Mouse (Mus musculus) embryonic facial prominence, embryonic 13.5 days (tissue): ENCODE measurements at regions not wholly inside any gene's neighbourhood (a gene's known extent, or its start where the extent isn't known, plus 50 kb on each side); places are given as distances from the start of the nearest gene placed in this dataset.

Experiments
- ATAC-seq: fragments of 200-750 bp; cut with Nextera tagmentation; 2 replicates; pipeline ENCODE4 v1.8.0; 2017; ENCODE audit warnings: low read depth; ENCODE audit not compliant: insufficient number of reproducible peaks, insufficient read depth, low FRiP score, low TSS enrichment
- H3K27ac ChIP-seq: fragments of 300-500 bp; sonication (generic); 2 replicates; pipeline ENCODE4 v1.5.1; 2015; ENCODE audit warnings: moderate library complexity, mild to moderate bottlenecking, inconsistent platforms
- H3K27me3 ChIP-seq: fragments of 300-500 bp; sonication (generic); 2 replicates; pipeline ENCODE4 v1.6.1; 2015; ENCODE audit warnings: mild to moderate bottlenecking, inconsistent platforms
- H3K36me3 ChIP-seq: fragments of 300-500 bp; sonication (generic); 2 replicates; pipeline ENCODE4 v1.6.1; 2015; ENCODE audit warnings: mild to moderate bottlenecking, inconsistent platforms
- H3K4me1 ChIP-seq: fragments of 300-500 bp; sonication (generic); 2 replicates; pipeline ENCODE4 v1.6.1; 2015; ENCODE audit warnings: inconsistent platforms
- H3K4me2 ChIP-seq: fragments of 300-500 bp; sonication (generic); 2 replicates; pipeline ENCODE4 v1.6.1; 2015; ENCODE audit warnings: moderate library complexity, mild to moderate bottlenecking, inconsistent platforms
- H3K4me3 ChIP-seq: fragments of 300-500 bp; sonication (generic); 2 replicates; pipeline ENCODE4 v1.5.1; 2015; ENCODE audit warnings: mild to moderate bottlenecking, inconsistent platforms
- H3K9ac ChIP-seq: fragments of 300-500 bp; sonication (generic); 2 replicates; pipeline ENCODE4 v1.6.1; 2015; ENCODE audit warnings: mild to moderate bottlenecking, inconsistent platforms
- H3K9me3 ChIP-seq: fragments of 300-500 bp; sonication (generic); 2 replicates; pipeline ENCODE4 v1.6.1; 2016; ENCODE audit warnings: inconsistent platforms
- WGBS: fragments of 180-500 bp; shearing (Covaris S2); methylation state at CpG from one replicate; pipeline ENCODE4 v1.1.7; 2015; ENCODE audit warnings: mixed read lengths; 5-methylcytosine and 5-hydroxymethylcytosine counted together

DNA sequence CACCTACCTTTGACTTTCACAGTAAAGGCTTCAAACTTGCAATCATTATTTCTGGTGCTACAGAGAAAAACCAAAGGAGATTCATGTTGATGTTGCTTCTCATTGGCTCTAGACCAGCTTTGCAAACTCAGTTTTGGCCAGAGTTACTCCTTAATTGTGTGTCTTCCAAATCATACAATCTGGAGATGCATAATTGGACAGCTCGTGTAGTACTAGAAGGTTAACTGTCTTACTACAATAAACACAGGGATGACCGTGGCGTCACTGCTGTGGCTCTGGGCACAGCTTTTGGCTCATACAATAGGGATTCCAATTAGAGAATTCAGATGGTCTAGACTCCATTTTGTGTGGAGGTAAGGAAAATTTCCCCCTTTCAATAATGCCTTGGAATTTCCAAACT lies 544.6 kb downstream of the Tns1 start:
- no peaks in the 10 kb centered on the region for H3K36me3 ChIP-seq
- peaks cover 3% of the 10 kb centered on the region; the same call in 1 of the 2 replicates for H3K4me1 ChIP-seq
- H3K9me3 ChIP-seq, result no peaks in the 10 kb centered on the region
- no peak overlapping the region for H3K9ac ChIP-seq
- no peak for ATAC-seq
- no peak overlapping the region for H3K4me2 ChIP-seq
- no peaks in the 10 kb centered on the region for H3K27me3 ChIP-seq
- no peak overlapping the region for H3K4me3 ChIP-seq
- WGBS, result 84% methylated on average over 3 of the region's 3 CpGs
- no peak overlapping the region for H3K27ac ChIP-seq

DNA sequence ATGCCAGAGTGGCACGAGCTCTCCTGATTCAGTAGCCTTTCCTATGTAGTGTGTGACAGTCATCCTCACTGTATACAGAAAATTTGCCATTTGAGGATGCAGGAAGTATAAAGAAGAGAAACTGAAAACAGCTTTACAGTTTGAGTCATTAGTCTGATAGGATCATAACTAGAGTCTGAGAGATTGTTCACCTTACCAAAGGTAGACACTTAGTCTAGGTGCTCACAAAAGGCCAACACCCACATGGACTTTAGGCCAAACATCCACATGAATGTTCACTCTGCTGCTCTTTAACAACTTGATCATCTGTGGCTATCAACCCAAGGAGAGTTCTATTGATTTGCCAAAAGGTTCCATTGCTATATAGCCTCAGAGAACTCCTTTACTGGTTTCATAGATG lies 547.2 kb downstream of the Tns1 start:
- Histone ChIP-seq H3K4me1 (peaks cover 3% of the 10 kb centered on the region; the same call in 1 of the 2 replicates), H3K36me3 (no peaks in the 10 kb centered on the region), H3K4me3 (no peak overlapping the region), H3K27me3 (no peaks in the 10 kb centered on the region), H3K4me2 (no peak overlapping the region), H3K27ac (no peak overlapping the region), H3K9me3 (no peaks in the 10 kb centered on the region), H3K9ac (no peak overlapping the region)
- no peak for ATAC-seq
- 90% methylated on average over 1 of the region's 1 CpGs for WGBS

DNA sequence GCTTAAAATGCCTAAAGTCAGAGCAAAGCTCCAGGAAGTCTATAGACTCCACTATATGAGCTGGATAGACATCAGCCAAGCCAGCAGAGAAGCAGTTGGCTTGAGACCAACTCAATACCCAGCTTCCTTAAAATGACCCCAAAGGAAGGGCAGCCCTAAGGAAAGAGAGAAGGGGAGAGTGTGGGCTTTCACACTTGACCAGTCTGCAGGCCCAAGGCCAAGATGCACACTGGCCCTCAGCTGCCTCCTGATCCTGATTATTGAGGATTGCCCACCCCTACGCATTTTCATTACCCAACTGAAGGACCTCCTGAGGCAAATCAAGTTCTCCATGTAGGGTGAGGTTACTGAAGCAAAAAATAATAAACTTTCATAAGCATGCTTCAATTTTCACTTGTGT lies 548.6 kb downstream of the Tns1 start:
- H3K4me3 ChIP-seq, result no peak overlapping the region
- WGBS, result 57% methylated on average over 1 of the region's 1 CpGs
- H3K9me3 ChIP-seq, result no peaks in the 10 kb centered on the region
- H3K4me1 ChIP-seq, result peaks cover 3% of the 10 kb centered on the region; the same call in 1 of the 2 replicates
- no peaks in the 10 kb centered on the region for H3K27me3 ChIP-seq
- H3K36me3 ChIP-seq, result no peaks in the 10 kb centered on the region
- no peak overlapping the region for H3K27ac ChIP-seq
- H3K9ac ChIP-seq, result no peak overlapping the region
- H3K4me2 ChIP-seq, result no peak overlapping the region
- no peak for ATAC-seq

DNA sequence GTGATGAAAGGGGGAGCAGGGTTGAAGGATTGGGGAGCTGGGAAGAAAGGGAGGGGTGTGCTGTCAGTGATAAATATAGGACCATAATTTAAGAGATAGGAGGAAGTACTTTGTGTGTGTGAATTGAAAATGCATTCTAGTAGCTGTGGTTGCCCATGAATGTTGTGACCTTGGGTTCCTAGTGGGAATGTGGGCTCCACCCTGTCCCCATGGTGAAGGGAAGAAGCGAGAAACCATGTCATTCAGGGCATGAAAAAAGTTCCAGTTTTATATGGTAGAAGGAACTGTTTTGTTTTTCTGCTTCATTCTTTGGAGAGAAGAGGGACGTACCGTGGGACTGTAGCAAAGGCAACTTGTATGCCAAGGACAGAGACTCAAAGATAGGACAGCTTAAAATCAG lies 553.3 kb downstream of the Tns1 start:
- 89% methylated on average over 3 of the region's 3 CpGs for WGBS
- no peak overlapping the region for H3K4me3 ChIP-seq
- no peak for ATAC-seq
- no peak overlapping the region for H3K9ac ChIP-seq
- H3K27ac ChIP-seq, result no peak overlapping the region
- H3K27me3 ChIP-seq, result no peaks in the 10 kb centered on the region
- peaks cover 3% of the 10 kb centered on the region; the same call in 1 of the 2 replicates for H3K4me1 ChIP-seq
- H3K4me2 ChIP-seq, result no peak overlapping the region
- no peaks in the 10 kb centered on the region for H3K9me3 ChIP-seq
- H3K36me3 ChIP-seq, result no peaks in the 10 kb centered on the region

DNA sequence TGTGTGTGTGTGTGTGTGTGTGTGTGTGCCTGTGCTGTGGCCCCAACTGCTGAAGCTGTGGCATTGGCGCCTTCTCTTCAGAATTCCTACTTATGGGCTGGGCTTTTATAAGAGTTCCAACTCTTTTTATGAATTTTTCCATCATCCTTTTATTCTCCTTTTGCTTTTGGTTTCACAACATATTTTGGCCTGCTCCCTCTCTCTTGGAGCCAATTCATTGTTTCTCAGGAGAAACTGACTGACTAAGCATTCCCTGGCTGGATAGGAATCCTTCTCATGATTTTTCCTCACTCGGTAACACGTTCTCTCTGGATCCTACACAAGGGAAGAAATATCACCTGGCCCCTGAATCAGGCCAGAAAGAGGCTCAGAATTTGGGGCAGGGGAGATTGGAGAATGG lies 551.1 kb upstream of the Tnp1 start:
- Histone ChIP-seq H3K4me3 (no peak overlapping the region), H3K36me3 (no peaks in the 10 kb centered on the region), H3K27ac (no peak overlapping the region), H3K4me1 (no peaks in the 10 kb centered on the region), H3K4me2 (no peak overlapping the region), H3K9ac (no peak overlapping the region), H3K27me3 (no peaks in the 10 kb centered on the region), H3K9me3 (0 out of 2 replicates have a peak, but pooled peaks cover 6% of the 10 kb centered on the region)
- ATAC-seq, result no peak
- WGBS, result 93% methylated on average over 3 of the region's 3 CpGs

DNA sequence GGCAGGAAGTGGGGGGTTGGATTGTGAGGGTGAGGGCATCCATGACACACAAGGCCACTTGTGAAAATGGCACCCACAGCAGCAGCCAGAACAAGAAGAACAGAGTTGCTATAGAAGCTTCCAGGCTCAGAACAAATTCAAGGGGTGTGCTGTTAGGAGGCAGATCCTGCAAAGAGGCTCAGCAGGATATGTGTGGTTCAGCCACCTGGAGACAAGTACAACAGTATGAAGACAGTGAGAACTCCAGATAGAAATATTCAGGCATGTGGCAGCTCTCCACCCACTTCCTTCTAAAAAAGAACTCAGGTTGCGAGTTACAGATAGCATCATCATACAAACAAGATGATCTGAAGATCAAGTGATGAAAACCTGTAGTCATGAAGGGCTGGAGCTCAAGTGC lies 544.9 kb upstream of the Tnp1 start:
- H3K9me3 ChIP-seq, result 0 out of 2 replicates have a peak, but pooled peaks cover 6% of the 10 kb centered on the region
- H3K36me3 ChIP-seq, result no peaks in the 10 kb centered on the region
- ATAC-seq, result no peak
- H3K9ac ChIP-seq, result no peak overlapping the region
- no peak overlapping the region for H3K4me3 ChIP-seq
- no peaks in the 10 kb centered on the region for H3K27me3 ChIP-seq
- 89% methylated on average over 1 of the region's 1 CpGs for WGBS
- no peak overlapping the region for H3K27ac ChIP-seq
- H3K4me1 ChIP-seq, result no peaks in the 10 kb centered on the region
- H3K4me2 ChIP-seq, result no peak overlapping the region

DNA sequence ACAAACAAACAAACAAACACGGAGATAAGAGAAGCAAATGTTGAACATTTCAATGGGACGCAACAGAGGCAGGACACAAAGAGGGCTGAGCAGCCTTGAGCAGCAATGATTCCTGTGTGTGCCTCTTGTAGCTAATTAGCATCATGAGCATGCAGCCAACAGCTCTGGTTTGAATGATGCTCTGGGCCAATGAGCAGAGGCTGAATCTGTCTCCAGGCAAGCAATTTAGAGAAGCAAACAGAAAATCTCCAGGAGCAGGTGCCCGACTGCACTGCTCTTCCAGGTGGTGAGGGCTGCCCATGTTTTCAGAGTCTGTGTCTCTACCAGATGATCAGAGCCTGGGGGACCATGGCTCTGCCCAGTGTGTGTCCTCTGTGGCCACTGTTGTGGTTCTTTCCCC lies 532.2 kb upstream of the Tnp1 start:
- Histone ChIP-seq H3K9me3 (no peaks in the 10 kb centered on the region), H3K9ac (no peak overlapping the region), H3K4me2 (no peak overlapping the region), H3K4me1 (peaks cover 5% of the 10 kb centered on the region), H3K27ac (no peak overlapping the region), H3K4me3 (no peak overlapping the region), H3K27me3 (no peaks in the 10 kb centered on the region), H3K36me3 (no peaks in the 10 kb centered on the region)
- ATAC-seq, result no peak
- 72% methylated on average over 3 of the region's 3 CpGs for WGBS

DNA sequence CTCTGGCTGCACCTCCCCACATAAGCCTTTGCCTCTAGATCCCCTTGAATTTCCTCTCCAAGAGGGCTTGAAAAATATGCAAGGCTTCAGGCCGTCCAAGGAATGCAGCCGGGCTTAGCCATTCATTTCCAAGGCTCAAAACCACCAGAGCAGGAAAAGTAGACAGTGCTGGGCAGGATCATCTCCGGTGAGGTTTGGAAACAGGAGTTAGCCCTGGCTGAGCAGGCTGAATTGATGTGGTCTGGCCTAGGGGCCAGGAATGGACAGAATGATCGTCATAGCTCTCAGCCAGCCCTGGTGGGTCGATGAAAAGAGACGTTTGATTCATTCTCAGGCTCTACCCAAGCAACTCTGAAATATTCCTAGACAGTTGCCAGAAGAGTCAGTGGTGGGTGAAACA lies 529.7 kb upstream of the Tnp1 start:
- WGBS, result 47% methylated on average over 6 of the region's 6 CpGs
- no peak for ATAC-seq

DNA sequence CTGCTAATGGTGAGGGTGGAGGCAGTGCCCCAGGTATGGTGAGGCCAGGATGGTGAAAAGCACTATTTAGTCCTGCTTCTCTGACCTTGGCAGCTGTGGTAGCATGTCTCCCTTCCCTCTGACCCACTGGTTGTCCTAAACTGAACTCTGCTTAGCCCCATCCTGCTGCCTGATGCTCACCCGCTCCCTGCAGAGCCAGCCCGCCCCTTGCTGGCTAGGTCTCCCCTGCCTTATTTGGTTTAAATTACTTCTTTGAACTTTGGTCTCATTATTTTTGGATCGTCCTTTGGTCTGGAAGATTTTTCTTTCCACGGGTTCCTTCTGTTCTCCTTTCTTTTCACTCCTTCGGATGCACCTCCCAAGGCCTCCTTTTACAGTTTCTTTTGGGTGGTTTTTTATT lies 525.7 kb upstream of the Tnp1 start:
- Histone ChIP-seq H3K27ac (no peak overlapping the region), H3K4me2 (no peak overlapping the region), H3K9me3 (no peaks in the 10 kb centered on the region), H3K4me3 (no peak overlapping the region), H3K9ac (no peak overlapping the region), H3K36me3 (no peaks in the 10 kb centered on the region), H3K4me1 (peaks cover 20% of the 10 kb centered on the region), H3K27me3 (no peaks in the 10 kb centered on the region)
- 41% methylated on average over 5 of the region's 5 CpGs for WGBS
- no peak for ATAC-seq

More for the DNA sequence above, 529.7 kb upstream of the Tnp1 start:
- no peaks in the 10 kb centered on the region for H3K27me3 ChIP-seq
- H3K4me2 ChIP-seq, result no peak overlapping the region
- H3K4me3 ChIP-seq, result no peak overlapping the region
- no peak overlapping the region for H3K27ac ChIP-seq
- H3K36me3 ChIP-seq, result no peaks in the 10 kb centered on the region
- peaks cover 14% of the 10 kb centered on the region for H3K4me1 ChIP-seq
- no peaks in the 10 kb centered on the region for H3K9me3 ChIP-seq
- no peak overlapping the region for H3K9ac ChIP-seq

DNA sequence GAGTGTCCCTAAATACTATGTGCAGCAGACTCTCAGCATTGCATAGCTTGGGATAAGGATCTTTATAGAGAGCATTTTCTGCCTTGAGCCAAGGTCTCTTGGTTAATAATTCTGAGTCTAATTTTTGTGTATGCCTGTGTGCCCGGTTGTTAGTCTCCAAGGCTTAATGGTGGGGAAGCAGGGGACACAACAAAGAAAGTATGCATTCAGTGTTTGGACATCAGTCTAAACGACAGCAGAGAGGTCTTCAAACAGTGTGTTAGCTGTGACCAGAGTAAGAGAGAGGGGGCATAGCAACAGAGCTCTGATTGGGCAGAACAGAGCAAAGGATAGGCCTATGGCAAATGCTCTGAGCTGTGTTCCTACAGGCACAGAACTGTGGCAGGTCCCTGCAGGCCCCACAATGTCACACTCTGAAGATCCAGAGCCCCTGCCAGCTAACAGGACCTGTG lies 522.7 kb upstream of the Tnp1 start:
- H3K9ac ChIP-seq, result no peak overlapping the region
- H3K27ac ChIP-seq, result peak overlapping the region; percentile 48; the same call in 1 of the 2 replicates
- WGBS, result 49% methylated on average over 2 of the region's 2 CpGs
- H3K4me2 ChIP-seq, result no peak overlapping the region
- no peak overlapping the region for H3K4me3 ChIP-seq
- H3K27me3 ChIP-seq, result no peaks in the 10 kb centered on the region
- H3K36me3 ChIP-seq, result no peaks in the 10 kb centered on the region
- peak; percentile 76; the same call in 1 of the 2 replicates for ATAC-seq
- H3K9me3 ChIP-seq, result no peaks in the 10 kb centered on the region
- H3K4me1 ChIP-seq, result peaks cover 20% of the 10 kb centered on the region

DNA sequence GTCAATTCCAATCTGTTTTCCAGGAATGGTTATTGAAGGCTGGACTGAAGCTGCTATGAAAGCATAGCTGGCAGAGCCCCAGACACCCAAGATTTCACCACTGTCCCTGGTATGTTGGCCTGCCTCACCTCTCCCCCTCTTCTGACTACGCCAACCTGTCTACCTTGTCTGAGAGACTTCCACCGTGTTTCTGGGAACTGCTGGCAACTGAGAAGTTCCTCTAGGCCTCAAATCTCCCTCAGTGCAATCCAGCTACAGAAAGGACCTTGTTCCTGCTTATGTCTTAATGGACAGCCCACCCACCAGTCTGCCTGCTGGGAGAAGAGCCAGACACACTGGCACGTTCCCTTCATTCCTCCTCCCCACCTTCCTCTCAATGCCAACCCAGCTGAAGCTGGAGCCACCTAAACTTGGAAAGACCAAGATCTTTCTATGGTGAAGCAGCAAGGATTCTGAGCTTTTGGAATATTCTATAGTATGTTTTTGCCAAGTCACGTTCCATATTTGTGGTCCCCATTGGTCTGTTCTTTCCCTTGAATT lies 520.1 kb upstream of the Tnp1 start:
- H3K9me3 ChIP-seq, result no peaks in the 10 kb centered on the region
- no peak overlapping the region for H3K4me3 ChIP-seq
- no peaks in the 10 kb centered on the region for H3K36me3 ChIP-seq
- H3K9ac ChIP-seq, result no peak overlapping the region
- H3K4me1 ChIP-seq, result peaks cover 11% of the 10 kb centered on the region; the same call in 1 of the 2 replicates
- H3K27me3 ChIP-seq, result no peaks in the 10 kb centered on the region
- ATAC-seq, result no peak
- no peak overlapping the region for H3K4me2 ChIP-seq
- no peak overlapping the region for H3K27ac ChIP-seq
- 83% methylated on average over 4 of the region's 4 CpGs for WGBS

DNA sequence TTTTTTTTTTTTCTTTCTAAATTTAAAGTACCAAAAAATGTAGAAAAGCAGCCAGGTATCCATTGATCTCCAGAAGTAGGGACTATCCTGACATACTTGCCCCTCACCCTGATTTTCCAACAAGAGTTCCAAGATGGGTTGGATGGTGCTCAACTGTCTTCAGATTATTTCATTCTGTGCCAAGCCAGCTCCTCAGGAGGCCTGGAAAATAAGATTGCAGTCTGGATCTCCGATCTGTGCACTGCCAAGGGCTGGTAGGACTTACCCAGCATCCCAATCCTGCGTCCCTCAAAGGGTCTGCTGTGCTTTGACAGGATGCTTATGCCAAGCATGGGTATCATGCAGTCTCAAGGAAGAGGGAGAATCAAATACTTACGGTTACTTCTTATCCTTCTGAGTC lies 517.8 kb upstream of the Tnp1 start:
- H3K4me3 ChIP-seq, result no peak overlapping the region
- H3K27ac ChIP-seq, result no peak overlapping the region
- no peak for ATAC-seq
- WGBS, result 86% methylated on average over 3 of the region's 3 CpGs
- no peak overlapping the region for H3K4me2 ChIP-seq
- no peak overlapping the region for H3K9ac ChIP-seq
- peaks cover 2% of the 10 kb centered on the region; the same call in 1 of the 2 replicates for H3K4me1 ChIP-seq
- no peaks in the 10 kb centered on the region for H3K9me3 ChIP-seq
- H3K36me3 ChIP-seq, result no peaks in the 10 kb centered on the region
- H3K27me3 ChIP-seq, result no peaks in the 10 kb centered on the region
